Mouse (Mus musculus) layer of hippocampus, adult 8-10 months (tissue): ENCODE measurements around the gene Cdk19. TPM values are rescaled to one million over a fixed set of nuclear protein-coding genes. Genes with fewer than 3 reads are reported as not detected.
A peak's percentile ranks its signal among the peaks of the same experiment; 100 is the strongest.

Source experiments
- DNase-seq, 2 experiments: peaks; one replicate each; pipeline ENCODE4 v3.0.0; 2022; ENCODE audit warnings: low spot score in 2 of 2
- total RNA-seq, 4 experiments: library from RNA; stranded (reverse); gene quantifications; 2 replicates each; pipeline ENCODE4 v1.2.4; 2022

The Cdk19 gene
- total RNA-seq, 4 experiments from 2014 or later = 32.8 to 35.1 (median 34.0) TPM

DNA sequence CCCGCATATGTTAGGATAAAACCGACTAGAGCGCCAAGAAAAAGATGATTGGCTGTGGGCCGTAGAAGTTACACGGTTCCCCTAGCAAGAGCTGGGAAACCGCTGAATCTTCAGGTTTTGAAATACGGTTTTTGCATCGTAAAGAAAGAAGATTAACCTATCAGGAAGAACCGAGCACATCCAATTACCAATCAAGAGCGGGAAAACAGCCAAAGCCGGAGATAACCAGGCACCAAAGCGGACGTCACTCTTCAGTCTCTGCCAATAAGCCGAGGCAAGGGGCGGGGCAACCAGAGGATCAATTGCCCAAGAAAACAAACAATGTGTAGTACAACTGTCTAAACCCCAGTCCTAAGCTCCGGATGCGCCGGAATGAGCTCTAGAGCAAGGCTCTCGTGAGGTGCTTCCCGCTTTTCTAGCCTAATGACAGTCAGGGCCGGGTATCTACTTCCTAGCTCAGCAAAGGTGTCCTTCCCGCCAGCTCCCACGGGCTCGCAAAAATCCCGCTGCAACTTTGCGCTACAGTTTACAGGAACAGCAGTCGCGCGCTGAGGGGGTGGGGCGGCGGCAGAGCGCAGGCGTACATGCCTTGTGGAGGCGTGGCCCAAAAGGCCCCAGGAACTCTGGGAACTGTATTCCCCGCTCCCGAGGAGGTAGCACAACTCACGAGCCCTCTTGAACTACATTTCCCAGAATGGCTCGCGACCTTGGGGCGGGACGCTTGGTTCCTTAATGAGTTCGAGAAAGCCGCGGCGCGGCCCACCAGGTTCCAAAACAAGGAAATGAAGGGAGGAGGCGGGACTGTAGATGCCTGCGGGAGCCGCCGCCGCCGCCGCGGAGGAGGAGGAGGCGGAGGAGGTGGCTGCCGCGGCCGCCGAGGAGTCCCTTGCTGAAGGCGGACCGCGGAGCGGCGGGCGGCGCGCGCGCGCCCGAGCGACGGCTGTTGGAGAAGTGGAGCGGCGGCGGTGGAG, 9.5 kb downstream of the Cdk19 start:
- peak; percentile 96 to 98 for DNase-seq

DNA sequence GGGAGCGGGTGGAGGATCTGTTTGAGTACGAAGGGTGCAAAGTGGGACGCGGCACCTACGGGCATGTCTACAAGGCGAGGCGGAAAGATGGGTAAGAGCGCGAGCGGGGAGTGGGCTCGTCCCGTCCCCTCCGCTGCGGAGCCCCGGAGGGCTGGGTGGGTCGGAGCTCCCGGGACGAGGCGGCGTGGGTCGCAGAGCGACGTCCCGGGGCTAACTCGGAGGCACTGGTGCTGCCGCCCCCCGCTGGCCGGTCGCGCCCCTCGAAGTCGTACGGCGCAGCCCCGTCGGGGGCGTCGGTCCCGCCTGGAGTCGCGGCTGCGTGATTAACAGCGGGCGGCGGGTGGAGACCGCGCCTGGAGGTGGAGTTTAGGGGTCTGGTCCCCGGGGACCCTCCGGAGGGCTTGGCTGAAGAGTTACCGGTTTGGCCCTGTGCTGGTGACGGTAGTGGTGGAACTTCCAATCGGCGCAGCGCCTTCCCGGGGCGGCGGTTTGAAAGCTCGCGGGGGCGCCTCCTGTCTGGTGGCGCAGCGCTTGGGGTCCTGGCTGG, 10.3 kb downstream of the Cdk19 start:
- DNase-seq = peak; percentile 35 to 38

DNA sequence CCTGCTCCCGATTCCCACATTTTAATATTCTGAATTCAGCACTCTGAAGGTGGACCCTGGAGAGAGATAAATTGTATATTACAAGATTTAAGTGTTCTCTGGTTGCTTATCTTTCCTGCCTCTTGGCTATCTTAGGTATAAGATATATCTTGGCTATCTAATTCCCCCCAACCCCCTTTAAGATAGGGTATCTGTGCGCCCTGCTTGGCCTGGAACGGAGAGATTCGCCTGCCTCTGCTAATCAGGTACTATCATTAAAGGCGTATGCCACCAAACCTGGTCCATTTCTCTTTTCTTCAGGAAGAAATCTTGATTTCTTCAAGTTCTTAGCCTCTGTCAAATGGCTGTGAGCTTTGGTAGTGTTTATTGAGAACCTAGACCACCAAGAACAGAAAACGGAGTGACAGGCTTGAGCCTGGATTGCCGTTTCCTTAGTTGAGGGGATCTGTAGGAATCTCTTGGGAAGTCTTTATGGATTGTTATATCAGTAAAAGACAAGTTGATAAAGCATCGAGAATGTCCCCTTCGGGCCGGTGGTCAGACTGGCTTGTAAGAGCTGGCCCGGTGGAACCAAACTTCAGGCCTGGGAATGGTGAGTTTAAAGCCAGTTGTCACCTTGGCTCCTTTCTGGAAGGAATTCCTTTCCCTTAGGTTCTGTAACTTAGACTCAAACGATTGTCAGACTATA, 11.0 kb downstream of the Cdk19 start:
- DNase-seq = no peak

DNA sequence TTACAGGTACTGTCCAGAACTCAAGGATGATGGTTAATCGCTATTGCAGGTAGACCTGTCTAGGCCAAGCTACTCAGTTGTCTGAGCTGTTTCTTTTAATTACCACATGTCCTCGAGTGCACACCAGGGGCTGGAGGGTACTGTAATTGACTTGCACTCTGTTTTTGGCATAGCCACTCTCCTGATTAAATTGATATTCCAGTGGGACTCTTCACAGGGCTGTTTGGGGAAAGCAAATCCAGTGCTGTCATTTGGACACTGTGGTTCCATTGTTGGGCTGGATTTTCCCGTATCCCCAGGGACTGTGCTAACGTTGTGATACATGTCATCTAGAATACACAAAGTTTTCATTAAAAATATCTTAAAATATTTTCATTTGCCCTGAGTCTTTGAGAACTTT, 11.8 kb downstream of the Cdk19 start:
- DNase-seq = no peak

DNA sequence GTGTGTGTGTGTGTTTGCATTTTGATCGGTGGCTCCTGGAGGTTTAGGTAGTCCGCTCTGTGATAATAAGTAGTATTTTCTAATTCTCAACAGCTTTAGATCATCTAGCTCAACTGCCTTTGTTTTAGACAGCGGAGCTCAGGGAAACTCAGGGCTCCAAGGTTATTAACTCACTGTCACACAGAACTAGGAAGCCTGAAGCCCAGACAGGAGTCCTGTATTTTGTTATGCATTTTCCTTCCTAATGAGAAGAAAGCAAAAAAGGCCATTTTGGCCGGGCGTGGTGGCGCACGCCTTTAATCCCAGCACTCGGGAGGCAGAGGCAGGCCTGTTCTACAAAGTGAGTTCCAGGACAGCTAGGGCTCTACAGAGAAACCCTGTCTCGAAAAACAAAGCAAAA, 14.7 kb downstream of the Cdk19 start:
- no peak for DNase-seq

DNA sequence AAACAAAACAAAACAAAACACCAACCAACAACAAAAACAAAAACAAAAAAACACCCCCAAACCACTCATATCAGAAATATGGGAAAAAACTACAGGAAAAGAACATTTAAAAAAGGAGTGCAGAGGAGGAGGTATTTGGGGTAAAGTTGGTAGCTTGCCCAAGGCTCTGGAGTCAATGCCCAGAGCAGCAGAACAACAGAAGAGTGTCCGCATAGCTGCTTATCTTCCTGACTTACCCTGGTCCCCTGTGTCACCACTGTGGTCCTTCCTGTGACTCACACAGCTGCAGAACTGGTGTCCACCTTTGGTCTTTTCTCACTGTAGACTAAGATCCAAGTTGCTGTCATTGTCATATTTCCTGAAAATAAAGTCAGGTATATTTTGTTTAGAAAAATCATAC, 15.2 kb downstream of the Cdk19 start:
- no peak for DNase-seq

DNA sequence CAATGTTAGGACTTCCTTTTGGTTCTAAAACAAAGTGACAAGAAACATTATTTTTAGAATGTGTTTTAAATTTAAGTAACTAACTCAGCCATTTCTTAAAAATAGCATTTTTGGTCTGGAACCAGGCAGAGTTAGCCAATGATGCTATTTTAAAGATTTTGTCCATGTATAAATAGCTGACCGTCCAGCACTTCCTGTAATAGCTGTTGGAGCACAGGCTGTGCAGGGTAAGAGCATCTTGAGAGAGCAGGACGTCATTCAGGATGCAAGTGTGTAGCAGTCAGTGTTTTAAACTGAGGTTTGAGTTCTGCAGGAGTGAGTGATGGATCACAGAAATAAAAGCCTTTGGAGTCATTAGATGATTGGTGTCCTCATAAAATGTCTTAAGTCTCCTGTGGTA, 18.8 kb downstream of the Cdk19 start:
- DNase-seq = no peak

DNA sequence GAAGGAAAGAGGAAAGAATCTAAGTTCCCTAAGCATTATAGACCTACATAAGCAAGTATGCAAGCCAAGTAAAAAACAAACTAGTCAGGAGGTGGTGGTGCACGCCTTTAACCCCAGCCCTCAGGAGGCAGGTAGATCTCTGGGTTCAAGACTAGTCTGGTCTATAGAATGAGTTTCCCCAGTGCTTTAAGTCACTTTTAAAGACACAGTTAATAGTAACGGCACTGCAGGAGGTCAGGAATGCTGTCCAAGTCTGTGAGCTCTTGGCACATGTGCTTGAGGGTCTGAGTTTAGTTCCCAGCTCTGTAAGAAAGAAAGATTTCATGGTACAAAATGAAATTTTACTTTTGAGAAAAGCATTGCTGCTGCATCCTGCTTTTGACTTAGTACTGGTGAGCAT, 19.8 kb downstream of the Cdk19 start:
- DNase-seq = no peak

DNA sequence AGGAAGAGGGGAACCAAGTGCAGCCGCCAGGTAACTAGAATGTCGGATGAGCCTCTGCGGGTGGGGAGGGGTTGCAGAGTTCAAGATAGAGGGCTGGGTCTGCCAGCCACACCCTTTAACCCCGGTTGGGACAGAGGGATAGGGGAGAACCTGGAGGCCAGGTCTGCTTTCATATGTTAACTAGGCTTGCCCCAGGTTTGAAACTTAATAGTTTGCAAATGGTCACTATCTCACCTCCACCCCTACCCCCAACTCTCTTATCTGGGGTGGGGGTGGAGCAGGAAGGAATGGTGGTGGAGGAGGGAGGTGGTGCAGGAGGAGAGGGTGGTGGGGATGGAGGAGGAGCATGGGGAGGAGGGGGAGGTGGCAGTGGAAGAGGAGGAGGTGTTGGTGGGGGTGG, 23.6 kb downstream of the Cdk19 start:
- no peak for DNase-seq

DNA sequence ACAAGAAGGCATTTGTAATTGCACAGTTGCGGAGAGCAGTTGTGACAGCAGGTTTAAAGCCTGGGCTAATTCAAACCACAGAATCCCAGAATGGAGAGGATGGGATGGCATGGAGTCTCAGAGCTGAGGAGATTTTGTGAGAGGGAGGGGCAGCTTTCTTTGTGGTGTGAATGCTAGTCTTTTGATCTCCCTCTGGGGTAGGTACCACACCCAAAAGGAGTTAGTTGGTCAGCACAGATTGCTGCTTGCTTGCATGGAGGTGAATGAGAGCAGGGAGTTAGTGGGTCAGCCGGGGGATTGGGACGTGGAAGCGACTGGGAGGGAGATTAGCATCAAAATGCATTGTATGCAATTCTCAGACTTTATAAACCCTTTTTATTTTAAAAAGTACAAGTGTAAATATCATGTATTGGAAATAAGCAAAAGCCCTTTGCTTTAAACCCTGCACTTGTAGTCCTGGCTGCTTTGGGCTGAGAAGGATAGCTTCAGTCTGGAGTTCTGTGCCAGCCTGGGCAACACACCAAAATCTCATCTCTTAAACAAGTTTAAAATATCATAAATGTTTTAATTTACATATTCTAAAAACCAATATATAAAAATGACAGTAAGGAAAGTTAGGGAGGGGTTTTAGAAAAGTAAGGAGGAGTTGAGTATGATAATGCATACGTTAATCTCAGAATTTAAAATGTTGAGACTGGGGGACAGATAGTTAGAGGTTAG, 25.4 kb downstream of the Cdk19 start:
- DNase-seq = no peak

DNA sequence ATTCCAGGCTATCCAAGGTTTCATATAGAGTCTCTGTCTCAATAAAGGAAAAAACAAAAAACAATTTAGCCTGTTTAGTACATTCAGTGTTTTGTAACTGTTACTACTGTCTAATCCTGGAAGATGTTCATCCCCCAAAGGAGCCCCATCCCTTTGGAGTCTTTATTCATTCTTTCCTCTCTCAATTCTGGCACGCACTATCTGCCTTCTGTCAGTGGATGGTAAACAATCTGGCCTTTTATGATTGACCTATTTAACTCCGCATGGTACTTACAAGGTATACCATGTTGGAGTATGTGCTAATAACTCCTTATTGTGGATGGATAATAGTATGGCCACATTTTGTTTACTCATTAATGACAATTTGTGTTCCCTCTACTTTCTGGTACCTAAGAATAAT, 26.6 kb downstream of the Cdk19 start:
- DNase-seq = no peak

DNA sequence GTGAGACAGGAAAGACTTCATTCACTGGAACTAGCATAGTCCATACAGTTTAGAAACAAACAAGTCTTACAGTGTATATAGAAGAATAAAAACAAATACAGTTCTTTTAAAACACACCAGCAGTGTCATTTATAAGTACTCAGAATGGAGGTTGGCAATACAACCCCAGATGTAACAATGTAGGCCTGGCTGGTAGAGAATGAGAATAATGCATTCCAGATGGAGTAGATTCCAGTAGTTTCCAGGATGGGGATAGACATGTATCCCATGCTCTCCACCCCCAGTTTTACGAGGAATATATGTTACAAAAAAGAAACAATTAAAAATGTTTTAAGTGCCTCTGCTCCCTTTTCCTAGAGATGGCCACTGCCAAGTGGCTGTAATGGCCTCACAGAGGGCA, 29.2 kb downstream of the Cdk19 start:
- no peak for DNase-seq

DNA sequence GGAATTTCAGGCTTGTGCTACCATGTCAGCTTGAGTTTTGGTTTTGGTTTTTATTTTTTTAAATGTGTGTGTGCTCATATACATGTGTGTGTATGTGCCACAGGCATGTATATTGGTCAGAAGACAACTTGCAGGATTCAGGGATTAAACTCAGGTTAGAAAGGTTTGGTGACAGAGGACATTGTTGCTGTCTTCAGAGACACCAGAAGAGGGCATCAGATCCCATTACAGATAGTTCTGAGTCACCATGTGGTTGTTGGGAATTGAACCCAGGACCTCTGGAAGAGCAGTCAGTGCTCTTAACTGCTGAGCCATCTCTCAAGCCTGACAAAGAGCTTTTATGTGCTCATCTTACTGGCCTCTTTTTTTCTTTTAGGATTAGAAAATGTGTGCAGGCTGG, 30.8 kb downstream of the Cdk19 start:
- no peak for DNase-seq

DNA sequence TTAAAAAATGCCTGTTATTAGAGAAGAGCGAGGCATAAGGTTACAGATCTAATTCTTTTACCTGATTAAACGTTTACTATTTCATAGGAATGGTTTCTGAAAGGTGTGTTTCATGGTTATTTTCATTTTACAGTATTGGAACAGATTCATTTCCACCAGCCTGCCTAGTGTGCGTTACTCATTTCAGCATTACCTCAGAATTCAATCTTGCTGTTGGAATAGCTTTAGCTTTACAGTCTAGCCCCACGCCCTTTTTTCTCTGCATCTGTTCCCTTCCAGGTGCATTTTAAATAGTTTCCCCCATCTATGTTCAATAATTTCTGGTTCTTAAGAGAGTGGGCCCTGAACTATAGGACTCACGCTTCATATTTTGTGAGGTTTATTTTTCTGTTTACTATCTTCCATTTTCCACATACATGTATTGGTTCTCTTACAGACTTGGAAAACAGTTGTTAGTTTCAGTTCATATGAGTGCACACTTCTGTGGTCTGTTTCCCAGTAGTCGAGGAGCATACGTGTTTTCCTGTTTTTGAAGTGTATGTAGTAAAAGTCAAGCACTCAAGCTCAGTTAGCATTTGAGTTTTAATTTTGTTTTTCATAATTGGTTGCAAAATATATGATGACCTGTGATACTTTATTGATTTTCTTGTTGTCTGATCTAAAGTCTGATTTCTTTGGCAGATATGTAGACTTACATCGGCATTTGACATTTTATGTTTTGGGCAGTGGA, 32.0 kb downstream of the Cdk19 start:
- DNase-seq = no peak

DNA sequence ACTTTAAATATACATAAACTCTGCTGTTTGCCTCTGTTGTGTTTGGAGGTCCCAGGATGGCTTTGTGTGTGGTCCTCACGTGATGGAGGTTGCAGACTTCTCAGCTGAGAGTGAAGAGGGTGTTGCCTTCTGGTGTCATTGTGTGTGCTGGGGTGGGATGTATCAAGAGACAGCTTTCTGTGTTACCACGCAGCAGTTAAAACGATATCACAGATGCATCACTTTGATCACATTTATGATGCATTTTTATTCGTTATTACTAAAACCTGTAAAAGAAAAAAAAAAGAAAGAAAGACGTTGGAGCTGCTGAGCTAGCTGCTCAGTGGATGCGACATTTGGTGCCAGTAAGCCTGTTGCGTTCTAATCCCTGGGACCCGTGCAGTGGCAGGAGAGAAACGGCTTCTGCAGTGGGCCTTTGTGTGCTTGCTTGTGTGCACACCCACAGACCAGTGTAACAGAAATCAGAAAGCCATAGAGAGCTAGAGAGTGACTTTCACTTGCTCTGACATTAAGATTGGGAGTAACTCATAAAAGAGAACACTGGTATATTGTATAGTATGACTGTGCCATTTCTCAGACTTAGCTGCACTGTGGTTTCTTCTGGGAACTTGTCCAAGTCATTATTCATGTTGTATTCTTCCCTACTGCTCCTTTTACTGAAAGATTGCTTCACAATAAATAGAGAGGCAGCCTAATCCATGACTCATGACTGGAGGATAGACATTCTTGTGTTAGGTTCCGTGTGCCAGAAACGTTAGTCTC, 32.7 kb downstream of the Cdk19 start:
- peak; percentile 11 to 23 for DNase-seq

DNA sequence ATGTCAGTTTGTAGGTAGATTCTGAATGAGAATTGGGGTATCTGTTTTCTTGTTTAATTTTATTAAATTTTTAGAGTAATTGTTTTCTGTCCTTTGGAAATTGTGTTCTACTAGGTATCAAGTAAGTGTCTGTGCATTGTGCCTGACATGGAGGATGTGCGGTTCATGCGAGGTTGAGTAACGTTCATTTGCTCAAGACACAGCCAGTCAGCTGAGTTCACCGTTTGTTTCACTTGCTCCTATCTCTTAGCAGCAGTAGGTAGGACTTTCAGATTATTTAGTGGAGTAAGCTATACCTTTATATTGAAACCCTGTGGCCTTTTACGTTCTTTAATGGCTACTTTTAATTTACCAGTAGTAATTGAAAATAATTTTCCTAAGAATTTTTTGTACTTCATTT, 34.4 kb downstream of the Cdk19 start:
- no peak for DNase-seq

DNA sequence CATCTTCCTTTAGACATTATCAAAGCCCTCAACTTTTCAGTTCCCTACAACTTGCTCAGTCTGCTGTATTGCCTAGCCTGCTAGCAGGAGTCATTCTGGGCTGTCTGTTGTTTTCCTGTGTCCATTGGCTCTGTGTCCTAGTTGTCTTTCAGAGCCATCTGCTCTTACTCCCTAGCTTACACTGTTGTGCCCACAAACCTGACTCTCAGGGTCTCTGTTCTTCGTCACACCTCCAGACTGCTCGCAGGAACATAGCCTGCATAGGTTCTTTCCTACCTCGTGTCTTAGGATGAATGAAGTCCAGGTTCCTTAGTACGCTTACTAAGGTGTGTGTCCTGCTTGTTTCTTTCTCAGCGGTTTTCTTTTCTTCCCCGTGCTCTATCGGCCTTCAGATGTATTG, 35.5 kb downstream of the Cdk19 start:
- DNase-seq = no peak

DNA sequence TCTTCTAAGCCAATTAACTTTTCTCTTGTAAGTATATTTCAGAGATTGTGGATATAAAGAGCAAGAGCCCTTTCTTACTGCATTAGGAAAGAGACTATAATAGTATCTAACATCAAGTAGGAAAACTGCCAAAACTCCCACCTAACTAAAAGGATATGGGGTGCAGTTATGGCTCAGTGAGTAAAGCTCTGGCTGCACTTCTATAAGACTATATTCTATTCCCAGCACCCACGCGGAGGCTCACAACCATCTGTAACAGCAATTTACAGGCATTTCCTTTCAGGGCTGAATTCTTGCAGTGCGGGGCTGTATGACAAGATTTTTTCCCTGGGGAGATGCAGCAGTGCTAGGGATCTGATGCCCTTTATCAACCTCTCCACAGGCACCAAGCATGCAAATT, 36.9 kb downstream of the Cdk19 start:
- DNase-seq = peak; percentile 40 to 50

DNA sequence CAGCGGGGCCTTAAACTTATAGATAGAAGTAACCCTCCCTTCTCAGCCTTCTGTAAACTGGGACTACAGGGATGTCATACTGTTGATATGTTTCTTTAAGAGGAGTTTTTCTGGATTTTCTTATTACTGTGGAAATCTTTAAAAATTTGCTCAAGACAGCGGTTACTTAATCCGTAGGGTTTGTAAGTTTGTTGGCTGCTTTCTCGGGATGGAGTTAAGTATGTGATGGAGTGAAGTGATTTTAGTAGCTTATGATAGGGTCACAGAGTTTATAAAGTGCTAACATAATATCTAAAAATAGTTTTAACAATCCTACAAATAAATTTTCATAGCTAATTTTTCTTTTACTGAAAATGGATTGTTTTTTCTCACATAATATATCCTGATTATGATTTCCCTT, 38.9 kb downstream of the Cdk19 start:
- no peak for DNase-seq

DNA sequence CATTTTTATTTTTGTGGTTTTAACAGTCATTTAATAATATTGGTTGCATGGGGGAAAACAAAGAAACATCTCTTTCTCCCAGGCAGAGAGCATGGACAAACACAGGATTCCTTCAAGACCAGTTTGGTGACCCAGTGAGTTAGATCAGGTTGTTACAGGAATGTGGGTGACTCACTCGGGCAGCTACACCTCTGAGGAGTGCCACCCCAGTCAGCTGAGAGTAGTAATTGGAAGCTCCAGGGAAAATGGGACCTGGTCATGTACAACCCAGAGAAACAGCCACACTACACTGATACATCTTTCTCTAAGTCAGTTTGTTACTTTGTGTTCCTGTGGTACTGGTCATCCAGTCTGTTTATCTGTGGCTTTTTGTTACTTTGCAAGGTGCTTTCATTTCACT, 40.3 kb downstream of the Cdk19 start:
- no peak for DNase-seq
